Mouse (Mus musculus) CH12.LX (cell line): ENCODE data around the gene Hspb7. TPM values are rescaled to one million over a fixed set of nuclear protein-coding genes. Genes with fewer than 3 reads are reported as not detected.

ENCODE experiments used
- DNase-seq: peaks from one replicate; pipeline ENCODE4 v3.0.0-alpha.2; 2013; ENCODE audit errors: extremely low read depth
- H3K27ac ChIP-seq: 2 replicates; pipeline ENCODE4 v1.5.1; 2012; ENCODE audit warnings: low read depth, mild to moderate bottlenecking, control low read depth, moderate library complexity; ENCODE audit not compliant: insufficient read depth
- H3K27me3 ChIP-seq: replicated peaks from 2 replicates; pipeline ENCODE3; 2012; ENCODE audit warnings: inconsistent platforms
- H3K36me3 ChIP-seq, 2 experiments: replicated peaks in 1 of 2; 2 replicates each; pipeline versions ENCODE3 to v1.6.1; 2012; ENCODE audit warnings: inconsistent platforms in 1 of 2, low read length in 1 of 2, mild to moderate bottlenecking in 1 of 2, mixed read lengths in 1 of 2, moderate library complexity in 1 of 2; ENCODE audit not compliant: control insufficient read depth in 1 of 2, insufficient read depth in 1 of 2
- H3K4me1 ChIP-seq, 2 experiments: 2 replicates each; pipeline ENCODE4 v1.6.1; 2012; ENCODE audit warnings: inconsistent platforms in 1 of 2, moderate library complexity in 1 of 2; ENCODE audit not compliant: insufficient read depth in 2 of 2, control insufficient read depth in 1 of 2
- H3K4me2 ChIP-seq: 2 replicates; pipeline ENCODE4 v1.6.1; 2012; ENCODE audit warnings: low read depth, mild to moderate bottlenecking, control low read depth; ENCODE audit not compliant: poor library complexity, insufficient read depth, severe bottlenecking
- H3K4me3 ChIP-seq, 3 experiments: fragments of 150-350 bp in 1 of 3; sonication (generic) in 1 of 3; replicated peaks in 1 of 3; 2 replicates each; pipeline versions ENCODE3 to v1.5.1; 2011 to 2012; ENCODE audit warnings: low read depth in 2 of 3, low read length in 2 of 3, mild to moderate bottlenecking in 2 of 3, moderate library complexity in 2 of 3, control low read depth in 1 of 3, improper control_type of control experiment in 1 of 3, inconsistent platforms in 1 of 3, mixed read lengths in 1 of 3; ENCODE audit not compliant: poor library complexity in 1 of 3
- H3K79me2 ChIP-seq: replicated peaks from 2 replicates; pipeline ENCODE4 v1.6.1; 2012; ENCODE audit warnings: mild to moderate bottlenecking, moderate library complexity; ENCODE audit not compliant: control insufficient read depth, poor library complexity, insufficient read depth, severe bottlenecking; ENCODE audit errors: extremely low read depth
- H3K9ac ChIP-seq: 2 replicates; pipeline ENCODE4 v1.6.1; 2012; ENCODE audit warnings: low read depth, mild to moderate bottlenecking, control low read depth, moderate library complexity; ENCODE audit not compliant: insufficient read depth
- H3K9me3 ChIP-seq: replicated peaks from 2 replicates; pipeline ENCODE3; 2012; ENCODE audit warnings: low read length, inconsistent platforms, mixed read lengths
- BHLHE40 ChIP-seq: IDR thresholded peaks from 2 replicates; pipeline ENCODE4 v1.6.1; 2011; ENCODE audit warnings: mild to moderate bottlenecking, low read depth, low read length, improper control_type of control experiment
- CHD2 ChIP-seq: IDR thresholded peaks from 2 replicates; pipeline ENCODE4 v1.6.1; 2011; ENCODE audit warnings: low read length, improper control_type of control experiment
- CTCF ChIP-seq, 2 experiments: IDR thresholded peaks in 1 of 2; conservative IDR thresholded peaks in 1 of 2; 2 replicates each; pipeline ENCODE4 v1.5.1; 2011 to 2012; ENCODE audit warnings: low read depth in 2 of 2, low read length in 2 of 2, improper control_type of control experiment in 1 of 2, inconsistent platforms in 1 of 2, mild to moderate bottlenecking in 1 of 2, moderate library complexity in 1 of 2
- ETS1 ChIP-seq: conservative IDR thresholded peaks from 2 replicates; pipeline ENCODE4 v1.6.1; 2012; ENCODE audit warnings: low read depth, mild to moderate bottlenecking, inconsistent platforms, low read length, improper control_type of control experiment, moderate library complexity
- HCFC1 ChIP-seq: IDR thresholded peaks from 2 replicates; pipeline ENCODE4 v1.6.1; 2012; ENCODE audit warnings: low read depth, mild to moderate bottlenecking, inconsistent platforms, low read length, improper control_type of control experiment
- JUND ChIP-seq: conservative IDR thresholded peaks from 2 replicates; pipeline ENCODE4 v1.6.1; 2011; ENCODE audit warnings: low read depth, low read length, improper control_type of control experiment
- MAZ ChIP-seq: IDR thresholded peaks from 2 replicates; pipeline ENCODE4 v1.6.1; 2012; ENCODE audit warnings: low read depth, mild to moderate bottlenecking, inconsistent platforms, low read length, improper control_type of control experiment, moderate library complexity
- PAX5 ChIP-seq: IDR thresholded peaks from 2 replicates; pipeline ENCODE4 v1.6.1; 2012; ENCODE audit warnings: low read length, inconsistent platforms, mixed read lengths
- POLR2A ChIP-seq: IDR thresholded peaks from 2 replicates; pipeline ENCODE4 v1.6.1; 2011; ENCODE audit warnings: low read depth, mild to moderate bottlenecking, improper control_type of control experiment, low read length
- POLR2AphosphoS2 ChIP-seq: IDR thresholded peaks from 2 replicates; pipeline ENCODE4 v1.6.1; 2011; ENCODE audit warnings: low read depth, low read length, improper control_type of control experiment
- RAD21 ChIP-seq: IDR thresholded peaks from 2 replicates; pipeline ENCODE4 v1.6.1; 2011; ENCODE audit warnings: low read depth, mild to moderate bottlenecking, low read length, improper control_type of control experiment, moderate library complexity
- RCOR1 ChIP-seq: conservative IDR thresholded peaks from 2 replicates; pipeline ENCODE4 v1.6.1; 2012; ENCODE audit warnings: low read depth, mild to moderate bottlenecking, inconsistent platforms, low read length, improper control_type of control experiment
- USF1 ChIP-seq: IDR thresholded peaks from 2 replicates; pipeline ENCODE4 v1.6.1; 2014; ENCODE audit warnings: low read depth, mild to moderate bottlenecking, inconsistent platforms, low read length, improper control_type of control experiment
- USF2 ChIP-seq: conservative IDR thresholded peaks from 2 replicates; pipeline ENCODE4 v1.6.1; 2011; ENCODE audit warnings: low read depth, low read length, improper control_type of control experiment
- ZC3H11A ChIP-seq: IDR thresholded peaks from 2 replicates; pipeline ENCODE4 v1.6.1; 2012; ENCODE audit warnings: low read depth, mild to moderate bottlenecking, inconsistent platforms, low read length, improper control_type of control experiment
- ZKSCAN1 ChIP-seq: IDR thresholded peaks from 2 replicates; pipeline ENCODE4 v1.6.1; 2012; ENCODE audit warnings: low read depth, inconsistent platforms, low read length, improper control_type of control experiment, borderline replicate concordance
- ZMIZ1 ChIP-seq: IDR thresholded peaks from 2 replicates; pipeline ENCODE4 v1.6.1; 2012; ENCODE audit warnings: low read depth, mild to moderate bottlenecking, inconsistent platforms, low read length, improper control_type of control experiment
- dilution Hi-C: fragments of 300-500 bp; cut with MboI; formaldehyde crosslinking; loops from 2 replicates; pipeline ENCODE4 v1.14.3; 2020; ENCODE audit warnings: low sequenced_read_pairs; ENCODE audit not compliant: extremely low pct_unique_long_range_greater_than_20kb, extremely low pct_ligation_motif_present
- in situ Hi-C: fragments of 300-500 bp; cut with MboI; formaldehyde crosslinking; loops from 3 replicates; pipeline ENCODE4 v1.14.3; 2019; ENCODE audit warnings: low sequenced_read_pairs, low pct_ligation_motif_present, low pct_unique_long_range_greater_than_20kb, mixed read lengths
- polyA plus RNA-seq: library from polyadenylated mRNA; unstranded; fragments of >175 nt; gene quantifications from 2 replicates; pipeline ENCODE4 v1.2.1, GENCODE M21; 2012; ENCODE audit warnings: low read depth; ENCODE audit not compliant: insufficient read length
- total RNA-seq, 2 experiments: library from RNA; depleted of rRNA; stranded (reverse); fragments of 300-350 nt in 1 of 2; fragments of >200 nt in 1 of 2; gene quantifications; 2 replicates each; pipeline ENCODE4 v1.2.3; 2012 to 2014

The Hspb7 gene
- total and polyA plus RNA-seq, 3 experiments, result 0.04 TPM; not detected in 2

- Histone ChIP-seq H3K4me1 (no peaks in the 10 kb centered on the region), H3K27me3 (no peaks in the 10 kb centered on the region), H3K9me3 (peaks cover 23% of the 10 kb centered on the region), H3K27ac (no peak overlapping the region), H3K79me2 (no peaks in the 10 kb centered on the region), H3K4me2 (no peak overlapping the region), H3K36me3 (peaks cover 91 to 97% of the 10 kb centered on the region in 2 experiments), H3K4me3 (no peak overlapping the region), H3K9ac (no peak overlapping the region)
- in situ Hi-C loops (no loop called here), dilution Hi-C loops (no loop called here)
- no peak for DNase-seq
- TF ChIP-seq ZC3H11A (no peak), POLR2A (0 out of 2 replicates have a peak, but pooled peaks have one; percentile 12)
Observed at GRCm38 (mm10) chr4:141468576-141468975, 48.0 kb downstream of the Hspb7 start.

- no peak overlapping the region for H3K4me3 ChIP-seq
- in situ Hi-C loops, result no loop called here
- H3K9me3 ChIP-seq, result peaks cover 31% of the 10 kb centered on the region
- H3K4me1 ChIP-seq, result no peaks in the 10 kb centered on the region
- no peak overlapping the region for H3K9ac ChIP-seq
- H3K27me3 ChIP-seq, result no peaks in the 10 kb centered on the region
- peak; percentile 31; the same call in 1 of the 2 replicates for TF ChIP-seq POLR2AphosphoS2
- no peak for TF ChIP-seq BHLHE40
- peaks cover 90 to 97% of the 10 kb centered on the region in 2 experiments for H3K36me3 ChIP-seq
- H3K4me2 ChIP-seq, result no peak overlapping the region
- dilution Hi-C loops, result no loop called here
- no peak overlapping the region for H3K27ac ChIP-seq
- no peaks in the 10 kb centered on the region for H3K79me2 ChIP-seq
- DNase-seq, result no peak
Observed at GRCm38 (mm10) chr4:141469343-141469742, 48.8 kb downstream of the Hspb7 start.

GRCm38 (mm10) chr4:141471491-141471890 is 50.9 kb downstream of the Hspb7 start:
- TF ChIP-seq POLR2AphosphoS2, result no peak
- TF ChIP-seq RAD21, result no peak
- no peak for TF ChIP-seq USF2
- TF ChIP-seq ETS1, result no peak
- no peak for TF ChIP-seq MAZ
- TF ChIP-seq JUND, result no peak
- TF ChIP-seq HCFC1, result no peak
- TF ChIP-seq ZMIZ1, result no peak
- TF ChIP-seq USF1, result no peak
- TF ChIP-seq BHLHE40, result no peak
- TF ChIP-seq RCOR1, result no peak
- TF ChIP-seq ZKSCAN1, result no peak
- TF ChIP-seq CHD2, result no peak
- TF ChIP-seq PAX5, result no peak
- TF ChIP-seq CTCF (conservative IDR thresholded peaks at IDR 0.05 in 1 of 2, IDR thresholded peaks at IDR 0.05 in 1 of 2; ENCODE audit: low read depth in 2 of 2, low read length in 2 of 2), result no peak
- H3K4me3 ChIP-seq, result no peak overlapping the region
- DNase-seq, result no peak
- no peak overlapping the region for H3K27ac ChIP-seq
- no peak overlapping the region for H3K4me2 ChIP-seq
- H3K79me2 ChIP-seq, result no peaks in the 10 kb centered on the region
- peaks cover 53% of the 10 kb centered on the region for H3K9me3 ChIP-seq
- H3K36me3 ChIP-seq, result peaks cover 90 to 97% of the 10 kb centered on the region in 2 experiments
- no peaks in the 10 kb centered on the region for H3K4me1 ChIP-seq
- no peaks in the 10 kb centered on the region for H3K27me3 ChIP-seq
- dilution Hi-C loops, result no loop called here
- in situ Hi-C loops, result no loop called here
- no peak overlapping the region for H3K9ac ChIP-seq
